Mouse (Mus musculus) cerebellum, postnatal 14 days (tissue): ENCODE measurements around the gene Furin.
A peak's percentile ranks its signal among the peaks of the same experiment; 100 is the strongest.

Source experiments
- DNase-seq, 2 experiments: peaks; one replicate each; pipeline ENCODE4 v3.0.0; 2021; ENCODE audit warnings: mixed read lengths in 2 of 2

Furin gene

GRCm38 (mm10) chr7:80339793-80340628 is 65.2 kb downstream of the Furin start:
- peak; percentile 99 for DNase-seq

GRCm38 (mm10) chr7:80339371-80339770 is 65.9 kb downstream of the Furin start:
- peak; percentile 63 for DNase-seq
